Mouse (Mus musculus) lung, adult 2 months (tissue): Measurements from ENCODE around the gene Depdc1b.

Source experiments
- CTCF ChIP-seq: fragments of 200-500 bp; IDR thresholded peaks from 2 replicates; pipeline ENCODE4 v1.5.1; 2011; ENCODE audit warnings: mild to moderate bottlenecking, low read length, control low read depth; ENCODE audit not compliant: insufficient read depth
- POLR2A ChIP-seq: fragments of 200-500 bp; IDR thresholded peaks from 2 replicates; pipeline ENCODE4 v1.6.1; 2011; ENCODE audit warnings: low read depth, mild to moderate bottlenecking, control low read depth, low read length, borderline replicate concordance; ENCODE audit errors: extremely low read depth

GRCm38 (mm10) chr13:108437424-108437823 is 121.3 kb downstream of the Depdc1b start:
- TF ChIP-seq POLR2A = no peak
- TF ChIP-seq CTCF = no peak
